Mouse (Mus musculus): ENCODE measurements around the gene Intu.

Intu gene

DNA sequence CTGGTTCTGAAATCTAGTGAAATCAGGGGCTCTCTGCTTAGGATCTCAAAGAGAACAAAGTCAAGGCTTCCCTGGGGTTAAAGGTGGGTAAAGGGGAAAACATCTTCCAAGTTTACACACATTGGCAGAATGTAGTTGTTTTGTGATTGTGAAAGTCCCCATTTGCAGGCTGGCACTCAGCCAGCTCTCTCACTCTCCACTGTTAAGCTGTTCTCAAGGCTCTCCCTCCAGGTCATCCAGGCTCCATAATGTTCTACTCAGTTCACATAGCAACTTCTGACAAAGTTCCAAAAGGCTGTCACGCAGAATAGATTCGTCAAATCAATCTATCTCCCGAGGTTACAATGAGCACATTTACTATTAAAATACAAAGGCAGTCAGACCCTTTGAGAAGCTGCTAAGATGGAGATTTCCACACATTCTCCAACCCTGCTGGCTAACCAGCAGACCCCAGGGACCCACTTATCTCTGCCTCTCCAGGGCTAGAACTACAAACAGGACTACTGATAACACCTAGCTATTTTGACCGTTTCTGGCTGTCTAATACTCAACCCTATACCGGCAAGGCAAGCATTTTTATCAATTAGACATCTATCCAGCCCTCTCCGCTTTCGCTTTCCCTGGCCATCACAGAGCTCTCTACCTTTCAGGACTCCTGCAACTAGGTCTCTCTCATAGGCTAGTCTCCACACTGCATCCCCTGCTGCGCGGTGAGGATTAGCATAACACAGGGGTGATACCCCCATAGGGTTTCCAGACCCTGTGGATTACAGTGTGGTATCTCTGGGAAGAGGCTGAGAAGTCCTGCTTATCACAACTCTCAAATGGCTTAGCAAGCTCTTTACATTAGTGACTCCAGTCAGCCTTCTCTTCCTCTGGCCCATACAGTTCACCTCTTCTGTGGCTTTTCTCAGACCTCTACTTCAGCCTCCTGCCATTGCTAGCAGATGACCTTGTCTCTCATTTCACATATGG, 2.8 kb upstream of the Intu start:
- no peak for DNase-seq (ENCODE audit: extremely low spot score, low spot score)

DNA sequence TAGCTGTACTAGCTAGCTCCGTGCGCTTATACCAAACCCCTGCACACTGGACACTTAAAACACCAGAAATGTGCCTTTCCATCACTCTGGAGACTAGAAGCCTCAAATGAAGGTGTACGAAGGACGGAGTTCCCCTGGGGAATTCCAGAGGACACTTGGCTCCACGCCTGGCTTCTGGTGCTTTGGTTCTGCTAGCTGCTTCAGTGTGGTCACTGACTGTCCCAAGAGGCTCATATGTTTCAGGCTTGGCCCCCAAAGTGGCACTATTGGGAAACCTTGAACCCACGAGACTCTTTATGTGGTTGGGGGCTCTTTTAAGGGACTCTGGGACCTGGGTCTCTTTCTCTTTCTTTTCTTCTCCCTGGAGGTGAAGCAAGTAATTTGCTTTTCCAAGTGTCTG, 2.1 kb upstream of the Intu start:
- DNase-seq (ENCODE audit: extremely low spot score, low spot score), result no peak

DNA sequence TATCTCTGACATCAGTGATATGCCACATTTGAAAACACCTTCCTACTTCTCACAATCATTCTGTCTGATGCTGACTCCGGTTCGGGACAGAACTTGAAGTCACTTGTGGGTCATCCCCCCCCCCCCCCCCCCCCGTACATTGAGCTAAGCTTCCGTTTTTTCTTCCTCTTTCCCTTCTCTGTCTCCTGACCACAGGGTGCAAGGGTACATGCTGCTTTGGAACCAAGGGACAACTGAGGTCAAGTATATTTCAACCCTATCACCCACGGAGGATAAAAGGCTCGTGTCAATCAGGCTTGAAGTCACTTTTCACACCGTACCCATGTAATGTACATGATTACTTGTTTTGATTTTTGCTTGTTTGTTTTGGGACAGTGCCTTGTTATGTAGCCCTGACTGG, 241 bp upstream of the Intu start:
- DNase-seq (ENCODE audit: extremely low spot score, low spot score), result no peak

DNA sequence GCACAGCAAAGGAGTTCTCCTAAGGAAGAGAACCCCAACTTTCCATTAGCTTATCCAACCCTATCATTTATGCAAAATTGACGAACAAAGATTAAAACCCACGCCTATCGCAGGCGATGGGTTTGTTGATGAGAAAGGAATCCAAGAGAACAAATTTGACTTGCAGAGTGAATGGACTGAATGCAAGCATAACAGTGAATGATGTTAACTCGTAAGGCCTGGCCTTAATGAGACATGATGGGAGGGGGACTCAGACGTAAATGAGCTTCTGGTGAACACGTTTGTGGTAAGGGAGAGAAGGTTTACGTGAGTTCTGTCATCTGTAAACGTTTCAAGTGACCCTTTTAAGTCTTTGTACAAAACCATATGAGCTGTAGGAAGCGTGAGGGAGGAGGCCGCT, 1.2 kb downstream of the Intu start:
- DNase-seq (ENCODE audit: extremely low spot score, low spot score), result no peak

DNA sequence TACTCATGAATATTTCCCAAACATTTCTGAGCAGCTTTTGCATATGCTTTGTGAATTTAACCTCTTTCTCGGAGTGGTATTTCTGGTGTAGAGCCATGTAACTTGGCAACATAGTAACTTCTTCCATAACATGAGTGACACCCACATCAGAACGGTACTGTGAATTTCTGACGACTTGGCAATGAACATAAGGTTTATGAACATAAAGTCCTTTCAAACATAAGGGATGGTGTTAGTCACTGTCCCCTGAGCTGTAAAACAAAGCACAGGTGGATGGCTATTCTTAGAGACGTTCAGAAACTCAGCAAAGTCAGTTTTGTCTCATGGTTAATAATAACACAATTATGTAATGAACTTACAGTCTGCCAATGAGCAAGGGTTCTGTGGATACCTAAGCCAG, 3.1 kb downstream of the Intu start:
- no peak for DNase-seq (ENCODE audit: extremely low spot score, low spot score)

DNA sequence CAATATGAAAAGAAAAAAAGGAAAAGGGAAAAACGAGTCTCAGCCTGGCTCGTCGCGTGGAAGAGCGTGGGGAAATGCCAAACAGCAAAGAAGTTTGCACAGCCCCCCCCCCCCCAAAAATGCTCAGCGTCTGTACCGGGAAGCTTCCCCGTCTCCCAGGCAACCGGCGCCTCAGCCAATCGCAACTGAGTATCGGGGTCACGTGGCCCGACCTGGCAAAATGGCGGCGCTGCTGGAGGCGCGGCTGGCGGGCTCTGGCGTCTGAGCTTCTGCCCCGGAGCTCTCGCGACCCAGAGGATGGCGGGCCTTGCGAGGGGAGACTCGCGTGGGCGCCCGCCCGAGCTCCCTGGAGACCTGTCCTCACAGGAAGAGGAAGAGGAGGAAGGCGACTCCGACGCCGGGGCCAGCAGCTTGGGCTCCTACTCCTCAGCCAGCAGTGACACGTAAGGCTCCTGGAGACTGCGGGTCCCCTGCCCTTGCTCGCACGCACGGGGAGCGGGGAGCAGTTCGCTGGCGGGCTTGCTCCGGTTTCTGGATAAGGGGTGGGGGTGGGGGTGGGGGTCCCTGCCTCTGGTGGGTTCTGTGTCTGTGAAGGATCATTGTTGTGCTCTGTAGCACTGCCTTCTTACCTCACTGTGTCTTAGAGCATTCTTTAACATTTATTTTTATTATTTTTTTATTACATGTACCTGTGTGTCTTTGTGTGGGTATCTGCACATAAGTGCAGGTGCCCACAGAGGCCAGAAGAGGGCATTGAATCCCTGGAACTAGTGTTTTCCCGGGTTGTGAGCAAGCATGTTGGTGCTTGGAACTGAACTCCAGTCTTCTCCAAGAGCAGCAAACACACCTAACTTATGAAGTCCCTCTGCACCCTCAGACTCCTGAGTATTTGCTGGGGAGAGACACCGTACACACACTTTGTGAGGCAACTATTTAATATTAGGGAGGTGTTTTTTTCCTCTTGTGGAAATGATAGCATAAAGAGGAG, 9.8 kb downstream of the Intu start:
- DNase-seq (ENCODE audit: extremely low spot score, low spot score), result peak; percentile 98

DNA sequence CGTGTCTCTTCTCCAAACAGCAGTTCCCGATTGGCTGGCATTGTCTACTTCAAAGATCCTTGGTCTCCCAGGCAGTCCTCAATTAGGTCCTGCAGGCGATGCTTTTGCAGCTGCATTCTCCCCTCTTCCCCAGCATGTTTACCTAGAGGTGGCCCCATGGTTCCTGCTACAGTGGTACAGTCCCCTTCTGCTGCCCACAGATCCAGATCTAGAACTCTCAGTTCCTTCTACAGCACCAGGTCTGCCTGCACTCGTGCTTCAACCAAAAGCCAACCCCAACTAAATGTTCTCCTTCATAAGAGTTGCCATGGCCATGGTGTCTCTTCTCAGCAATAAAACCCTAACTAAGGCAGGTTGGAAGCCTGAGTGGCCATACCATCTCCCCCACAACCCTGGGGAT, 15.5 kb downstream of the Intu start:
- DNase-seq (ENCODE audit: extremely low spot score, low spot score), result no peak

DNA sequence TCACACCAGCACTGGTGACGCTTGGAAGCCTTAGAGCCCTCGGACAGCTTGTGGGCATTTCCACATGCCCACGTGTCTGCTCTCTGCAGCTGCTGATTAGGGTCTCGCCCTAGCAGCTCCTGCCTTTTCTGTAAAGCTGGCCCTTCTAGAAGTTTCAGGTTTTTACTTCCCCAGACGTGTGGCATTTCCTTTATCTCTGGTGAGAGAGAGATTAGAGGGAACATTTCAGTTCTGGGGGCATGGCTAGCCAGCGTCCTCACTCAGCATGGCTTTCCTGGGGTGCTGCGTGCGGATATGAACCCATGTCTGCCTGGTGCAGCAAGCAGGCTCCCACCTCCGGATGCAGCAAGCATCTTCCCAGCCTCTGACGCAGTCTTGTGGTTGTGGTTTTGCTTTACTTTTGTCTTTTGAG, 121.9 kb downstream of the Intu start:
- DNase-seq (ENCODE audit: extremely low spot score, low spot score), result no peak

DNA sequence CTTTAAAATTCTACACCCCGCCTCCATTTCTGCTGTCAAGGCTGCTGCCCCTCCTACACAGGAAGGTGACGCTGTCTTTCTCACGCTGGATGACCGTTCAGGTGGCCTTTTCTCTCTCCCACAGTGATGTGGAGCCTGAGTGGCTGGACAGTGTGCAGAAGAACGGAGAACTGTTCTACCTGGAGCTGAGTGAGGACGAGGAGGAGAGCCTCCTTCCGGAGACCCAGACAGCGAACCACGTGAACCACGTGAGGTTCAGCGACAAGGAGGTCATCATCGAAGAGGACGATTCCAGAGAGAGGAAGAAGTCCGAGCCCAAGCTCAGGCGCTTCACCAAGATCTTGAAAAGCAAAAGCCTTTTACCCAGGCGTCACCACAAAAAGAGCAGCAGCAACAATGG, 122.5 kb downstream of the Intu start:
- DNase-seq (ENCODE audit: extremely low spot score, low spot score), result no peak

DNA sequence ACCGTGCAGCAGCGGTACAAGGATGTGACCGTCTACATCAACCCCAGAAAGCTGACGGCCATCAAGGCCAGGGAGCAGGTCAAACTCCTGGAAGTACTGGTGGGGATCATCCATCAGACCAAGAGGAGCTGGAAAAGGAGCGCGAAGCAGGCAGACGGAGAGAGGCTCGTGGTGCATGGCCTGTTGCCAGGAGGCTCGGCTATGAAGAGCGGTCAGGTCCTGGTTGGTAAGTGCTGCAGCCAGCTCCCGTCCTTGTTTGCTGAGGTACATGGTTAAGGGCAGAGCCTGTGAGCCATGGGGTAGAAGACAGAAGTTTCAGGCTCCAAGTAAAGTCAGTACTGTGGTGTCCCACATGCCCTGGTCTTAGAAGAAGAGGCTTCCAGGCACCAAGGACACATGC, 122.9 kb downstream of the Intu start:
- DNase-seq (ENCODE audit: extremely low spot score, low spot score), result no peak

DNA sequence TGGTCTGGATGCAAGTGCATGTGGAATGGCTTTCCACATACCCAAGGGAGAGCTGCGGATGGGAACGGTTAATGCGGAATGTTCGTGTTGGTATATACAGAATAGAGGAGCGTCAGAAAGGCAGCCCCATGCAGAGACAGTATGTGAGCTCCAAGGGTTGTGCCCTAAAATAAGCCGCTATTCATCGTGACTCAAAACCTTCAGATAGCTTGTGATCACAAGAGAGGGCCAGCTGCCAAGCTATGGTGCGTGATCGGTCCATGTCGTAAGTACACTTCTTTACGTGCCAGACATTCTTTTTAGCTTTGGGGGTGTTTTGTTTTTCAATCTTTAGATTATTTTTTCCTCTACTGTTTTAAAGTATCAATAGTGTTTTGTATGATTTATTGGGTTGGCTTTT, 124.5 kb downstream of the Intu start:
- DNase-seq (ENCODE audit: extremely low spot score, low spot score), result no peak

DNA sequence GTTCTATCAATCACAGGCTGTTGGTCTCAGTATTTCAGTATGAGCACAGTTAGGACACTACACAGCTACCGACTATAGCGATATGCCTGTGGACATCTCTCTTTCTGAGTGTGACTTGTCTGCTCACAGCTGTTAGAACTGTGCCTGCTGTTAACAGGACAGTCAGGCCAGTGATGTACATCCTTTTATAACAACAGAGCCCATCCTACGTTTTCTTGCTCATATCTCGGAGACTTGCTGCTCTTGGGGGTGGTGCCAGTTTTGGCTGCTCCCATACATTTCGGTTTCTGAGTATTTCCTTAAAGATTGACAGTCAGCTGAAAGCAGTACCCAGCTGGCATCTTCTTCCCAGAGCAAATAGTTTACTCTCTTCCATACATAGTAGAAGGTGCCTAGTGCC, 125.3 kb downstream of the Intu start:
- DNase-seq (ENCODE audit: extremely low spot score, low spot score), result no peak

DNA sequence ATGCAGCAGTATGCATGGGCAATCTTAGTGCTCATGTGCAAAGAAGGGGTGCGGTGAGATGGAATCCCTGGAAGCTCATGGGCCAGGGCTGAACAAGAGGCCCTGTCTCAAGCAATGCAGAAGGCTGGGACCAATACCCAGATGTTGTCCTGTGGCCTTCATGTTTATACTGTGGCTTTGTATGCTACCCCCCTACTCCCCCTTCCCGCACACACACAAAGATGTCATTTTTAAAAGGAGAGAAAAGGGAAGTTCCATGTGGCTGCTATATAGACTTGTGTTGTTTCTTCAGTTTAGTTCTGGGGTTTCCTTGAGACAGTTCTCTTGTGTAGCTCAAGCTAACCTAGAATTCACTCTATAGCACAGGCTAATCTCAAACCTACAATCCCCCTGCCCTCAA, 129.1 kb downstream of the Intu start:
- DNase-seq (ENCODE audit: extremely low spot score, low spot score), result no peak

DNA sequence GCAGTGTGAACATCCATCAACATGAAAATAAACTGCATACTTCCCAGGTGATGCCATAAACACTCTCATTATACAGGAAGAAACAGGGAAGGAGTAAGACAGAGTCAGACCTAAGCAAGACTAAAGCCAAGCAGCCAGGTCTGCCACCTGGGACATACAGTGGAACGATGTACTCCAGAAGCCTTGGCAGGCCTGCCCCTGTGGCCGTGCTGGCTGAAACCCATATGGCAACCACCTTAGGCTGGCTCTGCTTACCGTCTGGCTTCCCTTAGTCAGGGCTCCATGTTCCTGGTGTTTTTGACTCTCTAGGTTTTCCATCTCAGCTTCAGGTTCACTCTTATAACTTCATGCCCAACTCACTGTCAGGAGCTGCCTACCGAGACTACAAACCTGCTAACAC, 135.0 kb downstream of the Intu start:
- no peak for DNase-seq (ENCODE audit: extremely low spot score, low spot score)

DNA sequence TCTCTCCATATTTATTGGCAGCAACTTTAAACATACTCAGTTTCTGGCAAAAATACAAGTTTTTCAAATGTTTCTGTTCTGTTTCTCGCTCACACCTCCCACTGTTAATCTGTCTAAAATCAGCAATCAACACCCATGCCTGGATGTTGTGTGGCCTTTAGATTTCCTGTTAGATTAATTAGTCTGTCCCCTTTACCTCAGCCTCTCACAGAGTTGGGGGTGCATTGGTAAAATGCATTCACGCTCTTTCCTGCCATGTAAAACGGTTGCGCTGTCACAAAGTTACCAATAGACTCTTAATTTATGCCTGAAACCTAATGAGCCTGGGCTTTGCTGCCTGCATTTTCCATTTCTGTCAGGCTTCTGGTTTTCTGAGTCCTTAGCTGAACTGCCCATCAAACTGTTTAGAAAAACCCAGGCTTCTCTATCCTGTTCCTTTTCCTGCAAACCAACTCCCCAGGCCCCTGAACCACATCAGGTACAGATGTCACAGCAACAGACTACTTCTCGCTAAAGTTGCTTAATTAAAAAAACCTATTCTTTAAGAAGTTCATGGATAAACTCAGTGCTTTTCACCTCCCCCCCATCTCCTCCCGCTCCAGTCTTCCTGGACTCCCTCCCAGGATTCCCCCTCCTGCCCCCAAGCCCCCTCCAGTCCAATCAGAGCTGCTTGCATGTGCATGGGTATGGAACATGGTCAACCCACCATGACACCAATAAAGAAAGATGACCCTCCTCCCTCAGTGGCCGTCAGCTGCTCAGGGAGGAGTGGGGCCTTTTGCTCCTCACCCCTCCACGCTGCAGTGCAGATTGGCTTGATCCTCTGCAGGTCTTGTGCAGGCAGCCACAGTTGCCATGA, 136.0 kb downstream of the Intu start:
- no peak for DNase-seq (ENCODE audit: extremely low spot score, low spot score)

DNA sequence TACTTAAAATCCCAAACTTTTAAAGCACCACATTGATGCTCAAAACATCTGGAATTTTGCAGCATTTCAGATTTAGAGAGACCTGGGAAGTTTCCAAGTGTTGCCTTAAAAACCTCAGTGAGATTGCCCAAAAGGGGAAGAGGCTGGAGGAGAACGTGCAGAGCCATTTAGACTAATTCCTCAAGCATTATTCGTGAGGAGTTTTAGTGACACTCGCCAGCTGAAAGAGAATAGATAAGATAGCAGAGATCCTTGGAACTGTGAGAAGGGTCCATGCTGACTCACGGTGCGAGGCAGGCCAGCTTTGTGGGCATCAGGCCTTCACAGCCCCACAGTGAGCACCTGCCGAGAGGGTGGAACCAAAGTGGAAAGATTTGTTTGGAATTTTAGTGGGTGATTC, 137.8 kb downstream of the Intu start:
- DNase-seq (ENCODE audit: extremely low spot score, low spot score), result no peak

DNA sequence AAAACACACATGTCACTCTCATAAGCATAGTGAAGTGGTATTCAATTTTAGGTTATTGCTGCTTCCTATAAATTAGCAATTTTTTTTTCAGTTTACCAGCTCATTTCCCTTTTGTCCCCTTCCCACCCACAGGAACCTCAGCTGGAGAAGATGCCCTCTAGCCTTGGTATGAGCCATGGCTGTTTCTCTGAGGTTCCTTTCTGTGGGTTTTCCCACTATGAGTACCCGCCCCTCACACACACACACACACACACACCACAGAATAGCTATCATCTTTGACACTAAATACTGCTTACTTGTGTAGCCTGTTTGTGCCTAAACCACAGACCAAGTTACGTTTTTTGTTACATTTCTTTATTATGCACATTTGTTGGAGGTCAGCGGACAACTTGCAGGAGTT, 138.3 kb downstream of the Intu start:
- no peak for DNase-seq (ENCODE audit: extremely low spot score, low spot score)

DNA sequence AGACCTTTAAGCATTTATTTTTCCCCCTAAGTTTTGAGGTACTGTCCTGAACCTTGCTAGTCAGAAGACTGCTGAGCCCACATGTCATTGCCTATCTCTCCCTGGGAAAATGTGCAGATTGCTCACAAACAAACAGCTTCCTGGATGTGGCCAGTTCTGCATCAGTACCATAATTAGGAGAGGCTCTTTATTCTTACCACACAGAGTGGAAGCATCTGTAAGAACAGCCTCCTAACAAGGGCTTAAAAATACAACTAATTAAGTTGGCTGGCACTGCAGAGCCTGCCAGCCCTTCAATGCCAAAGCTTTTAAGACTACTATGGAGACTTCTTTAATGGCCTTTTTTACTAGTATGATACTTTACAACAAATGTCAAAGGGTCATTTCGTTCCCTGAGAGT, 142.4 kb downstream of the Intu start:
- no peak for DNase-seq (ENCODE audit: extremely low spot score, low spot score)

DNA sequence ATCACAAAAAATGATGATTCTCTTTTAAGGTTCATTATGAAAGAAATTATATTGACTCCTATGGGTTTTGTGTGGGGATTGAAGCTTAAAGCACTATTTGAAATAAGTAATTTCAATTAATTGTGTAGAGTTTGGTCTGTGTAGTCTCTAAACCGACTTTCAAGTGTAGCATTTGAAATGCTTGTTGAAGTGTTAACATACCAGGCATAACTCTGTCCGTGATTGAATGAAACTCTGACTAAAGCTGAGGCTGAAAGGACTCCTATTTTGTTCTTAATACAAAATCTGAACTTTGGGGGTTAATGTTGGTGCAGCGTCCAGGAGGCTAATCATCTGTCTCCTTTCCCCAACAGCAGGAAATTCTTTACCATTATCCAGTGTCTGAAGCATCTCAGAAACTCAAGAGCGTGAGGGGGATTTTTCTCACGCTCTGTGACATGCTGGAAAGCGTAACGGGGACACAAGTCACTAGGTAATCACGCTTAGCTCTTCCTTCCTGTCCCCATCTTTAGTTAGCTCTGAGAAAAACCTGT, 143.9 kb downstream of the Intu start:
- no peak for DNase-seq (ENCODE audit: extremely low spot score, low spot score)

DNA sequence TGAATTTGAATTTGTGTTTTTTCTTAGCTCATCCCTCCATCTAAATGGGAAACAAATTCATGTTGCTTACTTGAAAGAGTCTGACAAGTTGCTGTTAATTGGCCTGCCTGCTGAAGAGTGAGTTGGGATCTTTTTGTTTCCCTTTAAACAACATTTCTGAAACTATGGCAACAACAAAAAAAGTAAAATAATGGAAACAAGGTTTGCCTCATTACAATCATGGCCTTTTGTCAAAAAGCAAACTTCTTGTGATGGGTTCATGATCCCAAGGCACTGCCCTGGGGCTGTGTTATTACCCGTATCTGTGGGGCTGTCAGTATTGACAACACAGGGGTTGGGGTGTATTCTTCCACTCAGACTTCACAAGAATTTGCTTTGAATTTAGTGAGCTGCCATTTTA, 147.8 kb downstream of the Intu start:
- DNase-seq (ENCODE audit: extremely low spot score, low spot score), result no peak

DNA sequence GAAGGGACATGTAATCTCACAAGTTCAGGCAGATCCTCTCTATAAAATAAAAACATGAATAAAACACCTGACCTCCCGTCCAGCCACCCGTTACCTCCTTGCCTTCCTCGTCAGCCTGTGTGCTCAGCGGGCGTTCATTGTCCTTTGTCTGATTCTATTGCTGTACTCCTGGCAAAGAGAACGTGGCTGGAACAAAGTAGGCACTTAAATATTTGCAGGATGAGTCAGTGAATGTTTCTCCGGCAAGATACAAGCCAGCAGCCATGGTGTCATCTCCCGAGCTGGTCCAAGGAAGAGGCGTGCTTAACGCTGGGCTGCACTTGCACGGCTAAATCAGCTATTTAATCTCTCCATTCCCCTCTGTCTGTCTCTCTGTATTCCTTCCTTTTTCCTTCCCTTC, 151.3 kb downstream of the Intu start:
- no peak for DNase-seq (ENCODE audit: extremely low spot score, low spot score)
